Mouse (Mus musculus): Measurements from ENCODE around the gene Gpr39. TPM values are rescaled to one million over a fixed set of nuclear protein-coding genes. Genes with fewer than 3 reads are reported as not detected.

Gpr39 gene
- polyA plus RNA-seq, 1 experiment from 2014 or later = 10.2 TPM

GRCm38 (mm10) chr1:125731854-125732253 lies 55.1 kb downstream of the Gpr39 start:
- H3K27me3 ChIP-seq (ENCODE audit: control insufficient read depth, insufficient read depth, low read length) = no peaks in the 10 kb centered on the region
- ATAC-seq (ENCODE audit: low FRiP score, low TSS enrichment) (no peak), DNase-seq (ENCODE audit: low spot score) (no peak)
- no peak overlapping the region for H3K27ac ChIP-seq (replicated peaks)
- no peaks in the 10 kb centered on the region for H3K36me3 ChIP-seq (ENCODE audit: control insufficient read depth, insufficient read depth, low read length)
- WGBS = 53% methylated on average over 4 of the region's 4 CpGs
- TF ChIP-seq EP300 (optimal IDR thresholded peaks at IDR 0.05) = no peak
- TF ChIP-seq CTCF (IDR thresholded peaks at IDR 0.05; ENCODE audit: low read depth) = no peak
- H3K4me2 ChIP-seq (replicated peaks; ENCODE audit: low read depth) = no peak overlapping the region
- no peak overlapping the region for H3K4me3 ChIP-seq (ENCODE audit: low read depth, low read length)
- H3K9me3 ChIP-seq (ENCODE audit: control insufficient read depth, low read length) = no peaks in the 10 kb centered on the region
- no peak overlapping the region for H3K9ac ChIP-seq (ENCODE audit: low read length)
- no peaks in the 10 kb centered on the region for H3K4me1 ChIP-seq (replicated peaks; ENCODE audit: control insufficient read depth, insufficient read depth)

DNA sequence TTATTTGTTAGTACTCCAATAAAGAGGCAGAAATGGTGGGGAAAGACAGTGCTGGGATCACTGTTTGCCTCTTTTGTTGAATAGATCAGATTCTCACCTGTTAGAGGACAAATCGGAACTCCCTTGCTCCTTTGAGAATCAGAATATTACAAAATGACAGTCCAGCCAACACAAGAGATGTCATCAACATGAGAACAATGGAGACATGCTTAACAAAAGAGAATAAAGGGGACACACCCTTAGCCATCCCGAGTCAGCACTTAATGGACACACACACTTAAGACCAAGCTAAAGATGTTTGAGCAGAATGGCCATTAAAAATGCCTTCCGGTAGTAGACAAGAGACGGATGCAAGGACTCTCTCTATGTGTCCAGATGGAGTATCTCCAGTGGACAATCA lies 68.0 kb downstream of the Gpr39 start:
- no peak for ATAC-seq (ENCODE audit: low FRiP score, low TSS enrichment)
- H3K9me3 ChIP-seq (ENCODE audit: control insufficient read depth, low read length) = no peaks in the 10 kb centered on the region
- WGBS = 86% methylated on average over 4 of the region's 4 CpGs
- H3K9ac ChIP-seq (ENCODE audit: low read length) = no peak overlapping the region
- no peak overlapping the region for H3K27ac ChIP-seq (replicated peaks)
- no peak overlapping the region for H3K4me3 ChIP-seq (ENCODE audit: low read depth, low read length)
- no peak overlapping the region for H3K4me2 ChIP-seq (replicated peaks; ENCODE audit: low read depth)
- H3K36me3 ChIP-seq (ENCODE audit: control insufficient read depth, insufficient read depth, low read length) = no peaks in the 10 kb centered on the region
- DNase-seq (ENCODE audit: low spot score) = no peak
- H3K4me1 ChIP-seq (replicated peaks; ENCODE audit: control insufficient read depth, insufficient read depth) = no peaks in the 10 kb centered on the region
- TF ChIP-seq CTCF (IDR thresholded peaks at IDR 0.05; ENCODE audit: low read depth) (no peak), EP300 (optimal IDR thresholded peaks at IDR 0.05) (no peak)
- no peaks in the 10 kb centered on the region for H3K27me3 ChIP-seq (ENCODE audit: control insufficient read depth, insufficient read depth, low read length)

- H3K4me3 ChIP-seq (ENCODE audit: low read depth, low read length) = no peak overlapping the region
- DNase-seq (ENCODE audit: low spot score) (peak; percentile 27), ATAC-seq (ENCODE audit: low FRiP score, low TSS enrichment) (no peak)
- 60% methylated on average over 4 of the region's 4 CpGs for WGBS
- H3K36me3 ChIP-seq (ENCODE audit: control insufficient read depth, insufficient read depth, low read length) = no peaks in the 10 kb centered on the region
- H3K27ac ChIP-seq (replicated peaks) = no peak overlapping the region
- TF ChIP-seq CTCF (IDR thresholded peaks at IDR 0.05; ENCODE audit: low read depth) (no peak), EP300 (optimal IDR thresholded peaks at IDR 0.05) (no peak)
- H3K27me3 ChIP-seq (ENCODE audit: control insufficient read depth, insufficient read depth, low read length) = no peaks in the 10 kb centered on the region
- H3K9me3 ChIP-seq (ENCODE audit: control insufficient read depth, low read length) = no peaks in the 10 kb centered on the region
- no peaks in the 10 kb centered on the region for H3K4me1 ChIP-seq (replicated peaks; ENCODE audit: control insufficient read depth, insufficient read depth)
- H3K4me2 ChIP-seq (replicated peaks; ENCODE audit: low read depth) = no peak overlapping the region
- no peak overlapping the region for H3K9ac ChIP-seq (ENCODE audit: low read length)
Measured at GRCm38 (mm10) chr1:125755335-125755996, 78.7 kb downstream of the Gpr39 start.

GRCm38 (mm10) chr1:125759972-125760695 lies 83.3 kb downstream of the Gpr39 start:
- H3K4me1 ChIP-seq (replicated peaks; ENCODE audit: control insufficient read depth, insufficient read depth) = no peaks in the 10 kb centered on the region
- H3K36me3 ChIP-seq (ENCODE audit: control insufficient read depth, insufficient read depth, low read length) = no peaks in the 10 kb centered on the region
- H3K9ac ChIP-seq (ENCODE audit: low read length) = no peak overlapping the region
- no peak overlapping the region for H3K4me3 ChIP-seq (ENCODE audit: low read depth, low read length)
- H3K4me2 ChIP-seq (replicated peaks; ENCODE audit: low read depth) = no peak overlapping the region
- H3K27me3 ChIP-seq (ENCODE audit: control insufficient read depth, insufficient read depth, low read length) = no peaks in the 10 kb centered on the region
- TF ChIP-seq CTCF (IDR thresholded peaks at IDR 0.05; ENCODE audit: low read depth) = no peak
- no peak for TF ChIP-seq EP300 (optimal IDR thresholded peaks at IDR 0.05)
- no peaks in the 10 kb centered on the region for H3K9me3 ChIP-seq (ENCODE audit: control insufficient read depth, low read length)
- no peak overlapping the region for H3K27ac ChIP-seq (replicated peaks)
- DNase-seq (ENCODE audit: low spot score) (peak; percentile 45), ATAC-seq (ENCODE audit: low FRiP score, low TSS enrichment) (peak; percentile 51; the same call in 1 of the 2 replicates)
- 42% methylated on average over 15 of the region's 15 CpGs for WGBS

DNA sequence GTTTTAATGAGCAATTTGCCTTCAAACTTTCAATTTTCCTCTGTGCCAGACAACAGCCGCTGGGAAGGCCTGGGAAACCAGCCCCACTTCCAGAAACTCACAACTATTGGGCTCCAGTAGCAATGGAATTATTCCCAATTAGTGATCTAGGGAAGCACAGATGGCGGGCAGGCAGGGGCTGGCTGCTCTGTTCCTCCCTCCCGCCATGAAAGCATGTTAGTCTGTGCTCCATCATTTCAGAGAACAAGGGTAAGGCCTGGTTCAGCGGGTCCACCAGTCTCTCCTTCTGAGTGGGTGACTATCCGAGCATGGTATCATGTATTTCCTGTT lies 83.9 kb downstream of the Gpr39 start:
- H3K4me2 ChIP-seq (replicated peaks; ENCODE audit: low read depth) = no peak overlapping the region
- no peaks in the 10 kb centered on the region for H3K9me3 ChIP-seq (ENCODE audit: control insufficient read depth, low read length)
- no peak overlapping the region for H3K9ac ChIP-seq (ENCODE audit: low read length)
- no peaks in the 10 kb centered on the region for H3K36me3 ChIP-seq (ENCODE audit: control insufficient read depth, insufficient read depth, low read length)
- H3K4me3 ChIP-seq (ENCODE audit: low read depth, low read length) = no peak overlapping the region
- ATAC-seq (ENCODE audit: low FRiP score, low TSS enrichment) = no peak
- no peaks in the 10 kb centered on the region for H3K4me1 ChIP-seq (replicated peaks; ENCODE audit: control insufficient read depth, insufficient read depth)
- TF ChIP-seq EP300 (optimal IDR thresholded peaks at IDR 0.05) = no peak
- no peak for TF ChIP-seq CTCF (IDR thresholded peaks at IDR 0.05; ENCODE audit: low read depth)
- 59% methylated on average over 5 of the region's 5 CpGs for WGBS
- H3K27me3 ChIP-seq (ENCODE audit: control insufficient read depth, insufficient read depth, low read length) = no peaks in the 10 kb centered on the region
- H3K27ac ChIP-seq (replicated peaks) = no peak overlapping the region
- no peak for DNase-seq (ENCODE audit: low spot score)

DNA sequence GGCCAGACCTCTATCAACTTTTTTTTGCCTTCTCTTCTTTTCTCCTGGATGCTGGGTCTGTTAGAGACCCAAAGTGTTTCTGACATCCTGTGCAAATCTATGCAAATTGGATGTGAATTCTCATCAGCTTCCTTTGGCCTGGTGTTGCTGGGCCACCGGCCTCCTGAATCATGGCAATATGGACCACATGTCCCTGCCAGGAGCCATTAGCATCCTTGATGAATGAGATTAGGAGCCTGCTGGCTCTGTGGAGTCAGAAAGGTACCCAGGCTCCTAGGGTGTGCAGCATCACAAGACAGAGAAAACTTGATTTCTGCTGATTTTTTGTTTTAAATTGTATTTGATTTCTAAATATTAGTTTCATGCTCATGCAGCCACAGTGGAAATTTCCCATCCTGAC lies 85.3 kb downstream of the Gpr39 start:
- ATAC-seq (ENCODE audit: low FRiP score, low TSS enrichment) (no peak), DNase-seq (ENCODE audit: low spot score) (no peak)
- Histone ChIP-seq H3K9ac (ENCODE audit: low read length) (no peak overlapping the region), H3K4me2 (replicated peaks; ENCODE audit: low read depth) (no peak overlapping the region), H3K4me1 (replicated peaks; ENCODE audit: control insufficient read depth, insufficient read depth) (no peaks in the 10 kb centered on the region), H3K9me3 (ENCODE audit: control insufficient read depth, low read length) (no peaks in the 10 kb centered on the region), H3K27me3 (ENCODE audit: control insufficient read depth, insufficient read depth, low read length) (no peaks in the 10 kb centered on the region), H3K4me3 (ENCODE audit: low read depth, low read length) (no peak overlapping the region), H3K36me3 (ENCODE audit: control insufficient read depth, insufficient read depth, low read length) (no peaks in the 10 kb centered on the region), H3K27ac (replicated peaks) (no peak overlapping the region)
- no peak for TF ChIP-seq CTCF (IDR thresholded peaks at IDR 0.05; ENCODE audit: low read depth)
- no peak for TF ChIP-seq EP300 (optimal IDR thresholded peaks at IDR 0.05)
- WGBS = 76% methylated on average over 1 of the region's 1 CpGs

Measured in stomach, postnatal 0 days (tissue).